Mouse (Mus musculus): ENCODE results near the gene Smim6. TPM values are rescaled to one million over a fixed set of nuclear protein-coding genes. Genes with fewer than 3 reads are reported as not detected.

Smim6 gene
- total RNA-seq, 2 experiments from 2014 or later: 1.8 TPM; not detected in 1

DNA sequence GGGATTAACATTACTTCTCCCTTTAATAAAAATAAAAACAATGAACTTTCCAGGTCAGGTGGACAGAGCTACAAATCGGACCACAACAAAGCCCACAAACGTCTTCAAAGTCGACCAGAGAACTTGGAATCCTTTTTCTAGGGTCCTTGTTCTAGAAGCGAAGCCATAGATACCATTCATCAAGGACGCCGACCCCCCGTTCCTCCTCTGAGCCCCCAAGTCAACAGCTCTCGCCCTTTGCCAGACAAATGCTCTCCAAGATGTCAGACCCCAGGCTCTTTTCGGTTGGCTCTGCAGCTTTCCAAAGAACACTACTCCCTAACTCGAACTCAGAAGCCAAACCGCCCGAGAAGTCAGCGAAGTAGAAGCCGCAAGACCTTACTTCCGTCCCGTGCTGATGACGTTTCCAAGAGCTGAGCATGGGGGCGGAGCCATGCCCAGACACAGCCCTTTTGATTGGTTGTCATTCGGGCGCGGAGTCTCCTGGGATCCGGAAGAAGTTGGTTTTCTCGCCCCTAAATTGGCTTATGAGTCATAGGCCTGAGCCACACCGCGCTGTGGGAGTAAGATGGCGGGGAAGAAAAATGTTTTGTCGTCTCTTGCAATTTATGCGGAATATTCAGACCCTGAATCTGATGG, 21.4 kb downstream of the Smim6 start, which contains the start of the genes Sap30bp and Recql5:
Gene Sap30bp (plus strand): TSS at position 175 of the 639 bp plus-strand sequence.
Gene Recql5 (minus strand): TSS at position 370 of the 639 bp plus-strand sequence.
- peak; percentile 89 to 92 for DNase-seq (ENCODE audit: low spot score in 2 of 2)

- DNase-seq (ENCODE audit: low spot score in 2 of 2): no peak
Measured at GRCm38 (mm10) chr11:115933747-115934110, 21.9 kb downstream of the Smim6 start.

- DNase-seq (ENCODE audit: low spot score in 2 of 2): peak in 1 of 2 experiments; percentile 39
Measured at GRCm38 (mm10) chr11:115939690-115940329, 28.0 kb downstream of the Smim6 start.

GRCm38 (mm10) chr11:115941980-115942379, 30.2 kb downstream of the Smim6 start:
- DNase-seq (ENCODE audit: low spot score in 2 of 2): no peak

DNA sequence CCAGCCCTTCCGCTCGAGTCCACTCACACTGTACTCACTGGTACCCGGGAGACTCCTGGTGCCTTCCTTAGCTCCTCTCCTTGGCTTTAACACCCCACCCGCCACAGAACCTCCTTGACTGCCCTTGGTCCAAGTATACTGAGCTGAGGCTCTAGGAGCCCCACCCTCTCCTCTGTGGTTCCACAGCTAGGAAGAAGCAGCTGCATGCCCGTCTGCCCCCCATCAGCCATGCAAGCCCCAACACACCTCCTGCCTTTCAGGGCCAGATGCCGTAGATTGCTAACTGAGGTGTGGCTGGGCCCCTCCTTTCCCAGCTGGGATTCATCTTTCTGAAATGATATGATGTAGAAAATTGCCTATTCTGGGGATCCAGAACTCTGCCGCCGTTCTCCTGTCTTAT, 33.4 kb downstream of the Smim6 start:
- DNase-seq (ENCODE audit: low spot score in 2 of 2): no peak

- DNase-seq (ENCODE audit: low spot score in 2 of 2): no peak
Measured at GRCm38 (mm10) chr11:115946221-115946828, 34.5 kb downstream of the Smim6 start.

- DNase-seq (ENCODE audit: low spot score in 2 of 2): no peak
Measured at GRCm38 (mm10) chr11:115948316-115948715, 36.5 kb downstream of the Smim6 start.

DNA sequence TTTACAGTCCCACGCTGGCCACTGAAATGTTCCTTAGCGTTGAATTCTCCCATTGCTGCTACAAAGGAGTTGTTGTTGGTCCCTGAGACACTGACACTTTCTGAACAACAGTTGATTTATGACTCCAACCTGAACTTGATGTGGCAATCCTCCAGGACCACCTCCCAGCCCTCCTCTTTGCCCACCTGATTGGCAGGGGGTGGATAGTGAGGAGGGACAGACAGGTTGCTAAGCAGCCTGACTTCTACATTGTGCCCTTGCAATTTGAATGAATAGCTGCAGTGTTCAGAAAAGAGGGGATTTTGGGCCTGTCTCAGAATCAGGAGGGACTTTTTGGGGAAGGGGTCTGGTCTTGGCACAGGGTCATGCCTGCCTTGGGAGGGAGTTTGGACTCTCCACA, 38.9 kb downstream of the Smim6 start:
- no peak for DNase-seq (ENCODE audit: low spot score in 2 of 2)

- DNase-seq (ENCODE audit: low spot score in 2 of 2): no peak
Measured at GRCm38 (mm10) chr11:115954712-115955111, 42.9 kb downstream of the Smim6 start.

GRCm38 (mm10) chr11:115955195-115955858, 43.5 kb downstream of the Smim6 start:
- DNase-seq (ENCODE audit: low spot score in 2 of 2): no peak

GRCm38 (mm10) chr11:115956453-115956852, 44.6 kb downstream of the Smim6 start:
- no peak for DNase-seq (ENCODE audit: low spot score in 2 of 2)

DNA sequence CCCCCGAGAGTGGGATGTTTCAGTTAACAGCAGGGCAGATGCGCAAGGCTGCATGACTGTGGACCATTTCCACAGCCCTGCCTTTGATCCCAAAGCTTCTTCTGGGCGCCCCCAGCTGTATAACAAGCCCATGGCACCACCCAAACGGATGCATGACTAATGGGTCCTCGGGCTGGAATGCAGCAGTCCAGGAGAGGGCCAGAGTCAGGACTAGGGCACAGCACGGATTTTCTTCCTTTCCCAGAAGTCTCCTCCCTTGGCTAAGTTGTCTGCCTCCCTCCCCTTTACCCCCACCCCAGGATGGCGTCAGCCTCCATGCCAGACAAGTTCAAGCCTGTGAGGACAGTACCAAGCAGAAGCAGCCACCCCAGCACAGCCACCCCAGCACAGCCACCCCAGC, 46.2 kb downstream of the Smim6 start:
- no peak for DNase-seq (ENCODE audit: low spot score in 2 of 2)

GRCm38 (mm10) chr11:115959018-115959417, 47.2 kb downstream of the Smim6 start:
- no peak for DNase-seq (ENCODE audit: low spot score in 2 of 2)

DNA sequence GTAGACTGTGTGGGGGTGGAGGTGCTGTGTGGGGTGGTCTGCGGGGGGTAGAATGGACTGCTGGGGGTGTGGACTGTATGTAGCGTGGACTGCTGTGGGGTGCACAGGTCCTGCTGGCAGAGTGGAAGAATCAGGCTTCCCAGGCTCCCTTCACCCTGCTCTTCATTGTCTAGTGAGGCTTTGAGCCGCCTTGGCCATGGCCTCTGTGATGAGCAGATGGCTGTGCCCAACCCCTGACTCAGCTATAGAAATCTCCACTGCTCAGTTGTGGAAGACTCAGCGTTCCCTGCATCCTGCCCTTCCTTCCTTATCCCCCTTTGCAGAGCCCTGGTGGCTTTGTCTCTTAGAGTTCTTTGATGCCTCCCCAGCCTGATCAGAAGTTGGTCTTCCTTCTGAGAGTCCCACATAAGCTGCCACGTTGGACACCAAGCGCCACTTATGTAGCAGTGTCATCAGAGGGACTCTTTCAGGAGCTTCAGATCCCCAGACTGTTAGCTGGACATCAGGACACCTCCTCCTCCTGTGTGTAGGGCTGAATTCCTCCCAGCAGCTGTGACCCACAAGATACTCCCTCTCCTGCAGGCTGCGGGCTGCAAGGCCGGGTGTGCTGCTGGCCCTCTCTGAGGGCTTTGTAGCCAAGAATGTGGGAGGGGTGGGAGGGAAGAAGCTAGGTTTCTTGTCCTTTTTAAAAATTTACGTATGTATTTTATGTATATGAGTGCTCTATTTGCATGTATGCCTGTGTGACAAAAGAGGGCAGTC, 51.0 kb downstream of the Smim6 start:
- no peak for DNase-seq (ENCODE audit: low spot score in 2 of 2)

Other genes with a start within 250 kb of the Smim6 start
- gene Grb2, start 203.4 kb upstream of the Smim6 start, total RNA-seq (2021): 100 to 1,000 TPM; 116 to 135 TPM
- 10 to 100 TPM; 67.4 to 71.0 TPM for gene Tmem94, start 146.6 kb upstream of the Smim6 start, total RNA-seq (2021)
- 10 to 100 TPM; 59.9 to 61.1 TPM for gene Caskin2, start 98.4 kb upstream of the Smim6 start, total RNA-seq (2021)
- gene Tsen54, start 97.3 kb upstream of the Smim6 start, total RNA-seq (2021): 10 to 100 TPM; 25.4 to 26.3 TPM
- 10 to 100 TPM; 15.8 to 25.6 TPM for gene Llgl2, start 88.0 kb upstream of the Smim6 start, total RNA-seq (2021)
- gene Myo15b, start 53.6 kb upstream of the Smim6 start, total RNA-seq (2021): 1 to 10 TPM; 1.1 to 6.8 TPM
- gene Smim5, start 12.1 kb upstream of the Smim6 start, total RNA-seq (2021): 1 to 10 TPM; 2.1 to 2.3 TPM
- 10 to 100 TPM; 44.9 to 51.5 TPM for gene Sap30bp, start 21.3 kb downstream of the Smim6 start, total RNA-seq (2021)
- gene Recql5, start 21.5 kb downstream of the Smim6 start, total RNA-seq (2021): 10 to 100 TPM; 28.6 to 28.8 TPM
- 1 to 10 TPM; 5.0 to 8.7 TPM for gene Itgb4, start 62.7 kb downstream of the Smim6 start, total RNA-seq (2021)
- gene Galk1, start 100.7 kb downstream of the Smim6 start, total RNA-seq (2021): 10 to 100 TPM; 70.2 to 88.6 TPM
- gene H3f3b, start 115.9 kb downstream of the Smim6 start, total RNA-seq (2021): 100 to 1,000 TPM; 751 to 846 TPM
- 10 to 100 TPM; 41.3 to 45.5 TPM for gene Unk, start 118.3 kb downstream of the Smim6 start, total RNA-seq (2021)
- gene Unc13d, start 165.9 kb downstream of the Smim6 start, total RNA-seq (2021): 1 to 10 TPM; 1.1 to 2.4 TPM
- gene Wbp2, start 175.0 kb downstream of the Smim6 start, total RNA-seq (2021): 100 to 1,000 TPM; 126 to 136 TPM
- gene Trim47, start 215.2 kb downstream of the Smim6 start, total RNA-seq (2021): 10 to 100 TPM; 21.3 to 23.9 TPM
- 1 to 10 TPM; 8.2 to 8.5 TPM for gene Trim65, start 219.1 kb downstream of the Smim6 start, total RNA-seq (2021)
- 10 to 100 TPM; 75.4 to 81.6 TPM for gene Mrpl38, start 226.9 kb downstream of the Smim6 start, total RNA-seq (2021)

Data from adrenal gland, postnatal 4 days (tissue).